Mouse (Mus musculus) liver, embryonic 13.5 days (tissue): ENCODE data around the gene Hsf4. TPM values are rescaled to one million over a fixed set of nuclear protein-coding genes. Genes with fewer than 3 reads are reported as not detected.

ENCODE experiments used
- ATAC-seq: fragments of 200-750 bp; cut with Nextera tagmentation; 2 replicates; pipeline ENCODE4 v1.8.0; 2017; ENCODE audit warnings: low read depth, mild to moderate bottlenecking, moderate number of reproducible peaks, moderate library complexity
- DNase-seq: peaks from one replicate; pipeline ENCODE4 v3.0.0; 2022
- H3K27ac ChIP-seq: fragments of 300-500 bp; sonication (generic); 2 replicates; pipeline ENCODE4 v1.5.1; 2015; ENCODE audit warnings: moderate library complexity, mild to moderate bottlenecking, inconsistent platforms
- H3K27me3 ChIP-seq: fragments of 300-500 bp; sonication (generic); 2 replicates; pipeline ENCODE4 v1.6.1; 2015; ENCODE audit warnings: mild to moderate bottlenecking, inconsistent platforms
- H3K36me3 ChIP-seq: fragments of 300-500 bp; sonication (generic); 2 replicates; pipeline ENCODE4 v1.6.1; 2015; ENCODE audit warnings: mild to moderate bottlenecking, inconsistent platforms
- H3K4me1 ChIP-seq: fragments of 300-500 bp; sonication (generic); replicated peaks from 2 replicates; pipeline ENCODE4 v1.6.1; 2015; ENCODE audit warnings: inconsistent platforms
- H3K4me2 ChIP-seq: fragments of 300-500 bp; sonication (generic); 2 replicates; pipeline ENCODE4 v1.6.1; 2015; ENCODE audit warnings: inconsistent platforms, mild to moderate bottlenecking, moderate library complexity
- H3K4me3 ChIP-seq: fragments of 300-500 bp; sonication (generic); replicated peaks from 2 replicates; pipeline ENCODE4 v1.5.1; 2015; ENCODE audit warnings: mild to moderate bottlenecking, inconsistent platforms
- H3K9ac ChIP-seq: fragments of 300-500 bp; sonication (generic); 2 replicates; pipeline ENCODE4 v1.6.1; 2015; ENCODE audit warnings: mild to moderate bottlenecking, inconsistent platforms
- H3K9me3 ChIP-seq: fragments of 300-500 bp; sonication (generic); replicated peaks from 2 replicates; pipeline ENCODE4 v1.6.1; 2016; ENCODE audit warnings: inconsistent platforms
- WGBS: fragments of 180-500 bp; shearing (Covaris S2); methylation state at CpG from one replicate; pipeline ENCODE4 v1.1.7; 2015; ENCODE audit not compliant: insufficient replicate concordance; 5-methylcytosine and 5-hydroxymethylcytosine counted together
- microRNA counts: library from miRNA; unstranded; fragments of <30 nt; microRNA quantifications from one replicate; lab custom pipeline; 2016
- microRNA-seq: library from miRNA; unstranded; fragments of <30 nt; microRNA quantifications from one replicate; pipeline ENCODE4, GENCODE M21; 2016
- polyA plus RNA-seq: library from polyadenylated mRNA; unstranded; fragments of >200 nt; fragmentation: Nextera tagmentation; extraction: Ambion mirVana; gene quantifications from 2 replicates; pipeline ENCODE4 v1.2.1, GENCODE M21; 2015

The Hsf4 gene
- polyA plus RNA-seq, 1 experiment from 2014 or later: 0.10 TPM

DNA sequence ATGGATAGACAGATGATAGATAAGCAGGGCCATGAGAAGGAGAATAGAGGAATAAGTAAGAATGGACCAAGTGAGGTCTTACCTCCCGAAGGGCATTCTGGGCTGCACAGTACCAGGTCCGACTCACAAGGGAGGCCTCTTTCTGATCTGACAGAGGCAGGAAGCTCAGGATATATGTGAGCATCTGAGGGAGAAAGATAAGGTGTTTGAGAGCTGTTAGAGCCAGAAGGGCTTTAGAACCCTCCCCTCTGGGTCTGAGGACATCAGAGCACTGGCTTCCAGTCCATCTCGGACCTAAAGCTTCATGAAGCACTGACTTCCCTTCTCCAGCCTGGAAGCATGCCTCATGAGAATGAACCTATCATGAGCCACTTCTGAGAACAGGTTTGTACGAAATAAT, 53.6 kb downstream of the Hsf4 start:
- peak overlapping the region; percentile 82 for H3K4me3 ChIP-seq
- H3K4me2 ChIP-seq: peak overlapping the region; percentile 78
- H3K27me3 ChIP-seq: no peaks in the 10 kb centered on the region
- DNase-seq (peak; percentile 73), ATAC-seq (peak; percentile 86)
- H3K4me1 ChIP-seq: peaks cover 82% of the 10 kb centered on the region
- H3K9me3 ChIP-seq: no peaks in the 10 kb centered on the region
- peak overlapping the region; percentile 72 for H3K9ac ChIP-seq
- H3K27ac ChIP-seq: peak overlapping the region; percentile 97
- 18% methylated on average over 4 of the region's 4 CpGs for WGBS
- H3K36me3 ChIP-seq: peaks cover 27% of the 10 kb centered on the region

MicroRNAs encoded within 50 kb of the gene (microRNA counts, 519-probe panel; counts per million panel counts)
- 114 counts per million for microRNA mmu-miR-328 (lab: Ali Mortazavi, UCI)

Small RNA genes within 50 kb of the gene (microRNA-seq; reads per million reads assigned to microRNA genes)
- gene Gm27320: not detected
- 484 reads per million, percentile 68 among the genes with 10 or more reads in this experiment for gene Mir328

Other genes starting within 250 kb of the Hsf4 start
- 0.09 and 0.24 TPM in 2 replicates for gene Ces3a, start 221.2 kb upstream of the Hsf4 start, polyA plus RNA-seq
- not detected in 2 replicates for gene Ces3b, start 186.0 kb upstream of the Hsf4 start, polyA plus RNA-seq
- not detected in 2 replicates for gene Ces4a, start 138.0 kb upstream of the Hsf4 start, polyA plus RNA-seq
- gene Cbfb, start 99.1 kb upstream of the Hsf4 start, polyA plus RNA-seq: 8.9 and 11.5 TPM in 2 replicates
- 13.5 and 16.0 TPM in 2 replicates for gene D230025D16Rik, start 44.7 kb upstream of the Hsf4 start, polyA plus RNA-seq
- 2.3 and 3.2 TPM in 2 replicates for gene B3gnt9, start 14.6 kb upstream of the Hsf4 start, polyA plus RNA-seq
- 16.2 and 16.7 TPM in 2 replicates for gene Tradd, start 5.2 kb upstream of the Hsf4 start, polyA plus RNA-seq
- 0.98 and 1.1 TPM in 2 replicates for gene Fbxl8, start 5.2 kb upstream of the Hsf4 start, polyA plus RNA-seq
- gene Nol3, start 6.3 kb downstream of the Hsf4 start, polyA plus RNA-seq: 0.10 and 0.14 TPM in 2 replicates
- 0.60 and 1.1 TPM in 2 replicates for gene 4931428F04Rik, start 20.1 kb downstream of the Hsf4 start, polyA plus RNA-seq
- 6.2 and 6.7 TPM in 2 replicates for gene Exoc3l, start 26.3 kb downstream of the Hsf4 start, polyA plus RNA-seq
- gene E2f4, start 27.9 kb downstream of the Hsf4 start, polyA plus RNA-seq: 187 and 232 TPM in 2 replicates
- 2.1 and 2.8 TPM in 2 replicates for gene Elmo3, start 35.8 kb downstream of the Hsf4 start, polyA plus RNA-seq
- 9.4 and 9.5 TPM in 2 replicates for gene Lrrc29, start 56.5 kb downstream of the Hsf4 start, polyA plus RNA-seq
- gene Tmem208, start 56.6 kb downstream of the Hsf4 start, polyA plus RNA-seq: 103 and 108 TPM in 2 replicates
- 0.66 and 0.71 TPM in 2 replicates for gene Fhod1, start 78.2 kb downstream of the Hsf4 start, polyA plus RNA-seq
- gene Slc9a5, start 79.0 kb downstream of the Hsf4 start, polyA plus RNA-seq: 0.14 and 0.15 TPM in 2 replicates
- gene Plekhg4, start 103.5 kb downstream of the Hsf4 start, polyA plus RNA-seq: 0.05 and 0.09 TPM in 2 replicates
- gene Kctd19, start 143.7 kb downstream of the Hsf4 start, polyA plus RNA-seq: not detected in 2 replicates
- 0.15 and 0.16 TPM in 2 replicates for gene Lrrc36, start 143.8 kb downstream of the Hsf4 start, polyA plus RNA-seq
- gene Tppp3, start 201.7 kb downstream of the Hsf4 start, polyA plus RNA-seq: 1.6 and 1.8 TPM in 2 replicates
- gene Zdhhc1, start 227.1 kb downstream of the Hsf4 start, polyA plus RNA-seq: 2.1 TPM in 2 replicates
- 1.5 and 2.2 TPM in 2 replicates for gene Hsd11b2, start 249.0 kb downstream of the Hsf4 start, polyA plus RNA-seq